Mouse (Mus musculus) erythroblast, embryonic 14.5 days (primary cell): Measurements from ENCODE around the gene Hoxb4.

ENCODE experiments used
- GATA1 ChIP-seq: IDR thresholded peaks from 2 replicates; pipeline ENCODE4 v1.6.1; 2012; ENCODE audit warnings: low read length, inconsistent platforms, mixed read lengths
- TAL1 ChIP-seq: IDR thresholded peaks from 3 replicates; pipeline ENCODE4 v1.6.1; 2012; ENCODE audit warnings: low read length, inconsistent platforms, mixed read lengths

DNA sequence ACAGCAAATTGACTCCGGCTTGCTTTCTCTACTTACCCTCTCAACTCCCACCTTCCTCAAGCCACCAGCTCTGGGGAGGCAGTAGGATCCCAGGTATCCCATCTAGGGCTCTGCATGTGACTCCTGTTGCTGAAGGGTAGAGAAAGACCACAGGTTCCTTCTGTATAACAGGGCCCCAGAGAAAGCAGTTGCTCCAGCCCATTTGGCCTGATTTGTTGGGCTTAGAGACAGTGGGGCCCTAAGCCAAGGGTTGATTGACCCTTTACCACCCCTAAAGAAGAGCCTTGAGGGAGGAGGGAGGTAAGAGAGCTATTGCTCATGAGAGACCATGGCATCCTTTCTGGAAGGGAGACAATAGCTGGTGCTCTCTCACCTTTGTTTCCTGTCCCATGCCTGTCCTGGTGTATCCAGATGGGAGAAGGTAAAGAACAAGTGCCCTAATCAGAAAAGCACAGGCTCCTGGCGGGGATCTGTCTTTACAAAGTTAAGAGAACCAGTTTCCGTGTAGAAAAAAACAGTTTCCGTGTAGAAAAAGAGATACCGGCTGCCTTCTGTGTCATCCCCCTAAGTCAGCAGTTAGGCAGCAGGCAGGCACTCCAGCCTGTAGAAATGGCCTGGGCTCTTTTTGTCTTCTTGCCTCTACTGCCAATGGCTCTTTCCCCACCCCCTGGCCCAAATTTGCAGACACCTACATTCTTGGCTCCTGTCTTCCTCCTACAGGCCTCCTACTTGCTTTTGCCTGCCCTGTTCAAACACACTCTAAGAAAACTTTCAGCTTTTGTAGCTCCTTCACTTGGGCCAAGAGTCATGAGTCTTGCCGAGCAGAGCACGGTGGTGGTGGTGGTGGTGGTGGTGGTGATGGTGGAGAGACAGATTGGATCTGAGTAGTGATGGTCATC, 21.1 kb downstream of the Hoxb4 start:
- TF ChIP-seq GATA1, result no peak
- no peak for TF ChIP-seq TAL1
